Mouse (Mus musculus): ENCODE measurements around the gene Cdc25a. TPM values are rescaled to one million over a fixed set of nuclear protein-coding genes. Genes with fewer than 3 reads are reported as not detected.

Gene Cdc25a
- polyA plus RNA-seq, 1 experiment: not detected

- no peak for TF ChIP-seq CTCF (IDR thresholded peaks at IDR 0.05; ENCODE audit: insufficient read depth, low read depth, low read length)
- no peak overlapping the region for H3K27ac ChIP-seq (ENCODE audit: insufficient read depth, low read depth, low read length)
- H3K4me3 ChIP-seq (ENCODE audit: insufficient read depth, low read depth, low read length): no peak overlapping the region
- WGBS: 85% methylated on average over 3 of the region's 3 CpGs
- peaks cover 19% of the 10 kb centered on the region for H3K4me1 ChIP-seq (ENCODE audit: control insufficient read depth, insufficient read depth, low read length)
Measured at GRCm38 (mm10) chr9:109900604-109901003, 25.2 kb downstream of the Cdc25a start.

GRCm38 (mm10) chr9:109902246-109902645 is 26.9 kb downstream of the Cdc25a start:
- WGBS: 55% methylated on average over 4 of the region's 4 CpGs

DNA sequence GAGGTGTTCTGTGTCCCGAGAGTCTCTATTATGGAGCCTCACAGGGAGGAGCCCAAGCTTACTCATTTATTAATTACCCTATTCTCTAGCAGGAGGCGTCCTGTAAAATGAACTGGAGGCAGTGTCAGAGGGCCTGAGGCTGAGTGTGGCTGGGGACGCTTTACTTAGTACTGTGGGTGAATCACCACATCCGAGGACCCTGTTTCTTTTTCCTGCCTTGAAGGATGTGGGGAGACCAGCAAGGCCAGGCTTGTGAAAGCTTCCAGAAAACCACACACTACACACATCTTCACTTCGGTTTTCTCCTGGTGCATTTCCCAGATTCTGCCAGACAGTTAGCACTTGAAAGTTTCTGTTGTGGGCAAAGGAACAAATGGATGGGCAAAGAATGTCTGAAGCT is 27.4 kb downstream of the Cdc25a start:
- Histone ChIP-seq H3K4me1 (ENCODE audit: control insufficient read depth, insufficient read depth, low read length) (peaks cover 20% of the 10 kb centered on the region), H3K4me3 (ENCODE audit: insufficient read depth, low read depth, low read length) (no peak overlapping the region), H3K27ac (ENCODE audit: insufficient read depth, low read depth, low read length) (0 out of 2 replicates have a peak overlapping the region, but pooled peaks have one; percentile 21)
- WGBS: 41% methylated on average over 5 of the region's 5 CpGs
- TF ChIP-seq CTCF (IDR thresholded peaks at IDR 0.05; ENCODE audit: insufficient read depth, low read depth, low read length) (no peak), POLR2A (IDR thresholded peaks at IDR 0.05; ENCODE audit: insufficient read depth, low read depth, low read length) (no peak)

More at GRCm38 (mm10) chr9:109902246-109902645, 26.9 kb downstream of the Cdc25a start:
- H3K4me1 ChIP-seq (ENCODE audit: control insufficient read depth, insufficient read depth, low read length): peaks cover 17% of the 10 kb centered on the region
- TF ChIP-seq POLR2A (IDR thresholded peaks at IDR 0.05; ENCODE audit: insufficient read depth, low read depth, low read length): no peak
- TF ChIP-seq CTCF (IDR thresholded peaks at IDR 0.05; ENCODE audit: insufficient read depth, low read depth, low read length): no peak
- no peak overlapping the region for H3K4me3 ChIP-seq (ENCODE audit: insufficient read depth, low read depth, low read length)
- H3K27ac ChIP-seq (ENCODE audit: insufficient read depth, low read depth, low read length): no peak overlapping the region

DNA sequence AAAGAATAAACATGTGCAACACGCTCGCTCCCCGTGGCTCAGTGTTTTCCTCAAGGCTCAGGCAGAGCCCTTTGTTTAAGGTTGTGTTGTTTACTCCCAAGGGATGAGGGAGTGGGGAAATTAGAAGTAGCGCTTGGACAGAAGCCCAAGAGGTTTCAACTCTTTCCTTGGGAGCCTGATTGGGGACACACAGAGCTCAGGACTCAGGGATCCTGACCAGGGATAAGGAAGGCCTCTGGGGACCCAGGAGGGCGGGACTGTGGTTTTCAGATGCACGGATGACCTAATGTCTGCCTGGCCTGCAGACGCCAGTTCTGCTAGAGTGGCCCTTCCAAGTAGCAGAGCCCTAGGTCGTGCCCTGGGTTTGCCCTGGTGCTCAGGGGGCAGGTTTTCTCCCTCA is 31.9 kb downstream of the Cdc25a start:
- Histone ChIP-seq H3K27ac (ENCODE audit: insufficient read depth, low read depth, low read length) (no peak overlapping the region), H3K4me1 (ENCODE audit: control insufficient read depth, insufficient read depth, low read length) (peaks cover 10% of the 10 kb centered on the region), H3K4me3 (ENCODE audit: insufficient read depth, low read depth, low read length) (no peak overlapping the region)
- TF ChIP-seq CTCF (IDR thresholded peaks at IDR 0.05; ENCODE audit: insufficient read depth, low read depth, low read length) (no peak), POLR2A (IDR thresholded peaks at IDR 0.05; ENCODE audit: insufficient read depth, low read depth, low read length) (no peak)
- 56% methylated on average over 8 of the region's 8 CpGs for WGBS

GRCm38 (mm10) chr9:109907774-109908465 is 32.5 kb downstream of the Cdc25a start:
- no peak overlapping the region for H3K27ac ChIP-seq (ENCODE audit: insufficient read depth, low read depth, low read length)
- H3K4me3 ChIP-seq (ENCODE audit: insufficient read depth, low read depth, low read length): no peak overlapping the region
- H3K4me1 ChIP-seq (ENCODE audit: control insufficient read depth, insufficient read depth, low read length): peaks cover 5% of the 10 kb centered on the region; the same call in 1 of the 2 replicates
- WGBS: 76% methylated on average over 6 of the region's 6 CpGs
- TF ChIP-seq CTCF (IDR thresholded peaks at IDR 0.05; ENCODE audit: insufficient read depth, low read depth, low read length): no peak
- TF ChIP-seq POLR2A (IDR thresholded peaks at IDR 0.05; ENCODE audit: insufficient read depth, low read depth, low read length): no peak

- TF ChIP-seq POLR2A (IDR thresholded peaks at IDR 0.05; ENCODE audit: insufficient read depth, low read depth, low read length): no peak
- TF ChIP-seq CTCF (IDR thresholded peaks at IDR 0.05; ENCODE audit: insufficient read depth, low read depth, low read length): no peak
- Histone ChIP-seq H3K4me1 (ENCODE audit: control insufficient read depth, insufficient read depth, low read length) (peaks cover 5% of the 10 kb centered on the region; the same call in 1 of the 2 replicates), H3K27ac (ENCODE audit: insufficient read depth, low read depth, low read length) (no peak overlapping the region), H3K4me3 (ENCODE audit: insufficient read depth, low read depth, low read length) (no peak overlapping the region)
- WGBS: 89% methylated on average over 8 of the region's 8 CpGs
Measured at GRCm38 (mm10) chr9:109909102-109909501, 33.7 kb downstream of the Cdc25a start.

DNA sequence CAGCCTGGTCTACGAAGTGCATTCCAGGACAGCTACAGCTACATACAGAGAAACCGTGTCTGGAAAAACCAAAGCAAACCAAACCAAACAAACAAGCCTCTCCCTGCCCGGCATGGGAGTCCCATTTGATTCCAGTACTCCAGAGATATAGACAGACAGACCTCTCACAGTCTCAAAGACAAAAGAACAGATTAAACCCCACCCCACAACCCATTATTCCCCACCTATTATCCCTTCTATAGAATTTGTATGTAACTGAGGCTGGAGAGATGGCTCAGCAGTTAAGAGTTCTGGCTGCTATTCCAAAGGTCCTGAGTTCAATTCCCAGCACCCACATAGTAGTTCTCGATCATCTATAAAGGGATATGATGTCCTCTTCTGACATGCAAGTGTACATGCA is 34.5 kb downstream of the Cdc25a start:
- Histone ChIP-seq H3K27ac (ENCODE audit: insufficient read depth, low read depth, low read length) (no peak overlapping the region), H3K4me3 (ENCODE audit: insufficient read depth, low read depth, low read length) (no peak overlapping the region)
- 94% methylated on average over 4 of the region's 4 CpGs for WGBS

DNA sequence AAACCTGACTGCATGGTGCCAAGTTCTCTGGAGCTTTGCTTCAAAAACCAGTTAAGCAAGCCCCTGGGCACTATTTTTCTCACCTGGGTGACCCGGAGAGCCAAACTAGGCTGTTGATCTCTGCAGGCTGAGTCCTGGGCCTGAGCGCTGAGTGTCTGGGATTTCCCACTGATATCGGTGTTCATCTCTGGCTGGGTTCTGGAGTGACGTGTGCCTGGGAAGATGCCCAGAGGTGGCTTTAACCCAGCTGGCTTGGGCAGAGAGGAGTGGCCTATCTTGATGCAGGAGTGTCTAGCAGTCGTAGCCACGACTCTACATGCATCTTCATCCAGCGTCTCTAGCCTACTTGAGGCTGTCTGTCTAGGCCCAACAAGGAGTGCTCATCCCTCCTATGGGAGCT is 36.4 kb downstream of the Cdc25a start:
- Histone ChIP-seq H3K4me3 (ENCODE audit: insufficient read depth, low read depth, low read length) (no peak overlapping the region), H3K4me1 (ENCODE audit: control insufficient read depth, insufficient read depth, low read length) (peaks cover 5% of the 10 kb centered on the region; the same call in 1 of the 2 replicates), H3K27ac (ENCODE audit: insufficient read depth, low read depth, low read length) (no peak overlapping the region)
- WGBS: 77% methylated on average over 7 of the region's 7 CpGs
- TF ChIP-seq CTCF (IDR thresholded peaks at IDR 0.05; ENCODE audit: insufficient read depth, low read depth, low read length) (no peak), POLR2A (IDR thresholded peaks at IDR 0.05; ENCODE audit: insufficient read depth, low read depth, low read length) (no peak)

More for the DNA sequence above, 34.5 kb downstream of the Cdc25a start:
- peaks cover 5% of the 10 kb centered on the region; the same call in 1 of the 2 replicates for H3K4me1 ChIP-seq (ENCODE audit: control insufficient read depth, insufficient read depth, low read length)
- TF ChIP-seq CTCF (IDR thresholded peaks at IDR 0.05; ENCODE audit: insufficient read depth, low read depth, low read length) (no peak), POLR2A (IDR thresholded peaks at IDR 0.05; ENCODE audit: insufficient read depth, low read depth, low read length) (no peak)

- Histone ChIP-seq H3K4me1 (ENCODE audit: control insufficient read depth, insufficient read depth, low read length) (no peaks in the 10 kb centered on the region), H3K27ac (ENCODE audit: insufficient read depth, low read depth, low read length) (no peak overlapping the region), H3K4me3 (ENCODE audit: insufficient read depth, low read depth, low read length) (no peak overlapping the region)
- WGBS: 60% methylated on average over 4 of the region's 4 CpGs
- TF ChIP-seq CTCF (IDR thresholded peaks at IDR 0.05; ENCODE audit: insufficient read depth, low read depth, low read length) (no peak), POLR2A (IDR thresholded peaks at IDR 0.05; ENCODE audit: insufficient read depth, low read depth, low read length) (no peak)
Measured at GRCm38 (mm10) chr9:109914269-109914926, 39.0 kb downstream of the Cdc25a start.

Measured in olfactory bulb, adult 2 months (tissue).